Mouse (Mus musculus) layer of hippocampus, postnatal 36 days (tissue): ENCODE measurements at regions not wholly inside any gene's neighbourhood (a gene's known extent, or its start where the extent isn't known, plus 50 kb on each side); places are given as distances from the start of the nearest gene placed in this dataset.

ENCODE experiments used
- DNase-seq, 2 experiments: peaks; one replicate each; pipeline ENCODE4 v3.0.0; 2022

DNA sequence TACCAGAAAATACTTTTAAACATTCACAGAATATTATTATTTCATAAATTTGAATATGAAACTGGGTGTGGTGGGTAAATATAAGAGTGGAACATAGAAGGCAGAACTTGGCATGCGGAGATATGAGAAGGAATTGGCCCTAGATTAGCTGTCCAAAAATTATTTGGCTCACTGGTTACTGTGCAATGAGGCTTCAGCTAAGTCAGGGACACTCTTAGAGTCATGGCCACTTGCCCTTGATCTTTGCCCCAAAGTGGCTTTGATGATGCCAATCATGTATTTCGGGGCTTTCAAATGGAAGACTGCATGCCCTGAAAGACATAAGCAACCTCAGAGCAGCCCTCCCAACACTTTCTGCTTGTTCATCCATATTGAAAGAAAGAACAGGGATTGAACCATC is 76.9 kb downstream of the Pxdc1 start:
- DNase-seq = no peak

DNA sequence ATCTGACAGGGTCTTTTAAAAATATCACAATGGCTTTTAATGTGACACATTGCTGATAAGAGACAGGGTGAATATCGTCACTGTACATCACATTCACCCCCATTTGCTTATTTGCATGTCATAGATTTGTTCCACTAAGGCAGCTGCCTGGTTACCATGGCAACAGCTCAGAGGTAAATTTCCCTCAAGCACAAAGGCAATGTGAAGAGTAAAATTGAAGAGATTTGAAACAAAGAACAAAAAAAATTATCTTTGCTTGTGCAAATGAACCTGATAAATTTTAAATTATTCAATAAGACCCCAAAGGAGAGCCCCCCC is 77.3 kb downstream of the Pxdc1 start:
- DNase-seq = peak; percentile 19 to 34

DNA sequence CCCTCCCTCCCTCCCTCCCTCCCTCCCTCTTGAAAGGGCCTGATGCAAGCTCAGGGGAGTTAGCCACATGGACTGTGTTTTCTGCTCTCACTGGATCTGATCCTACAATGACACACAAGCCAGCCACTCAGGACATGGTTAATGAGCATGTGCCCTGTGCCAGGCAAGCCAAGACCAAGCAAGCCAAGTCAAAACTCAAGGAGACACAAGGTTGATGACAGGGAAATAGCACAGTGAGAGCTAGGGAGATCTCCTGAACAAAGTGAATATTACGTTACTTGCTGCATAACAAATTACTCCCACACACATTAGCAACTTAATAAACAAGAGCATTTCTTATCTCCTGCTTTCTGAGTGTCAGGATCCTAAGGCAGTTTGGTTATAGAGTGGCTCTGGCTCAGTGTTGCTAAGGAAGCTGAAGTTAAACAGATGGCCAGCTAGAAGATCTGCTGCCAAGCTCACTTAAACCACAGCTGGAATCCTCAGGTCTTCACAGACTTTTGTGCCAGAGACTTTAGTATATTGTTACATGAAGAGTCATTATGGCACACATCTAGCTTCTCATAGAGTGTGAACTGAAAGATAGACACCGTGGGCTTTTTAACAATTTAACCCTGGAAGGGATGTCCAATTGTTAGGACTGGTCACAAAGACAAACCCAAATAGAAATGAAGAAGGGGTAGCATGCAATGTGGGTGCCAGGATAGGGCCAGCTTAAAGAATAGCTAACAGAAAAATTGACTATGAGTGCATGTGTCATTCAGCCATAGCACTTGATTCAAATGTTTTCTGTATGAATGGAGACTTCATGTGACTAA is 77.9 kb downstream of the Pxdc1 start:
- DNase-seq = peak in 1 of 2 experiments; percentile 1

DNA sequence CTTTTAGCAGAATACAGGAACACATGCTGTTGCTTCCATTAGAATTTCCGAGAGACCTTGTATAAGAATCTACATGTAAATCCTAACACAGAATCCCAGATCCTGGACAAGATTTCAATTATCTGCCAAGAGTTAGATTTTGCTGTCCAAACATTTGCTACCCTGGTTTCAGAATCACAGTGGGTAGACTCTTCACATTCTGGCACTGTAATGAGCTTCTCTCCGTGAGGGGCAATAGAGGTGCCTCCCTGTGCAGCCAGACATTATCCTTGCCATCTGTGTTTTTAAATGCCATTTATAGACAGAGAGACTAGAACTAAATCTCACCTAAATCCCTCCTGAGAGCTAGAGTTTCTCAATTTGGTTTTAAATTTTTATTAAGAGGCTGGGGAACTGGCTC is 84.0 kb downstream of the Pxdc1 start:
- no peak for DNase-seq

DNA sequence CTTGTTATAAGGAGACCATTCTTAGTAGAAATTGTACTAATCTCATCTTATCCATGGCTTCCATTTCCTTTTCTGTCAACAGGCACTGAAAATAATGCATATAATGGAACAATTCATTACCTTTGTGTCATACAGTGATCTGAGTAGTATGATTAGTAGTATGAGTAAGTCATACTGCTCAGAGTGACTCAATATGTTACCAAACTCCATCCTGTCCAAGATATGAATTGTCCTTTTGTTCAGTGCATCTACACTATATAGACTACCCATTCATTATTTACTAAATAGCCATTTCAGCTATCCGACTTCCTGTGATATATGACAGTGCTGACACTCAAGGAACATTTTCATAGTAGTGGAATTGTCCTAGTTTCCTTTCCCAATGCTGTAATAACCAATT is 86.6 kb downstream of the Pxdc1 start:
- DNase-seq = no peak

DNA sequence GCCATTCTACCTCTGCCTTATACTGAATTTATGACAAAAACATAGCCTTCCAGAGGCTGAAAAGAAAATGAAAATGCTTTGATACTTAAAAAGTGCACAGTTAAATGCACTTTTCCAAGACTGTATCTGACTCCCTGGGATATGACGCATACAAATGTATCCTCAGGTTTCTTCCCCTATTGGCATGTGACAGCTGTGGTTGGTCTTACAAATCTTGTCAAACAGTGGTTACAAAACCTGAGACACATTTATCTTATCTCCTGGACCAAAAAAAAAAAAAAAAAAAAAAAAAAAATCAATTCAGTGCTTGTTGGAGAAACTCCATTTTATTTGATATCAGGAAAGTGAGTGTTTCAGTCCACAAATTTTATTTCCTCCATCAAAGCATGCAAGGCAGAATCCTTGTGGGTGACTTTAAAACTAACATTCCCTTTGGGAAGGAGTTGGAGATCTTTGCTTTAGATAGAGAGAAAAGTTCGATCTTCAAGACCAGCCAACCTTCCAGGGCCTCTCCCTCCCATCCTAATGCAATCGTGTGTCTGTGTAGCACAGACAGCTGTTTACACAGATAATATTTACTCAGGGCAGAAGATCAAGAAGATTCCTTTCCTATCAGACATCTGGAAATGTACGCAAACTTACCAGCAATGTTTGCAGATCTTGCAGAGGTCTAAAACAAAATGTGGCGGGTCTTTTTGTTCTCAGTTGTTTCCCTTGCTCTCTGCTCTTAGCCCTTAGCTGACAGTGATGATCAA is 103.0 kb downstream of the Pxdc1 start:
- DNase-seq = no peak

DNA sequence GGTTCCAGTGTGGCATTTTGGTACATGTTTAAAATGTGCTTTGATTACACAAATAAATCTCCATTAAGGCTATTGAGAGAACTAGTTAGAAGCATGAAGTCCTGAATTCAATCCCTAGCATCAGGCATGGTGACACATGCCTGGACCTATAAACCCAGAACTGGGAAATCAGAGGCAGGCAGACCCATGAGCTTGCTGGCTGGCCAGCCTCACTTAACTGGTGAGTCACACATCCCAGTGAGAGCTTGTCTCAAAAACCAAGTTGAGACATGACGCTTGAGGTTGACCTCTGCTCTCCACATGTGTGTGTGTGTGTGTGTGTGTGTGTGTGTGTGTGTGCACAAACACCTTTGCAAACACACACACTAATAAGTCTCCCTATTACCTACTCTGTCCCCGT is 112.6 kb downstream of the Pxdc1 start:
- DNase-seq = no peak

DNA sequence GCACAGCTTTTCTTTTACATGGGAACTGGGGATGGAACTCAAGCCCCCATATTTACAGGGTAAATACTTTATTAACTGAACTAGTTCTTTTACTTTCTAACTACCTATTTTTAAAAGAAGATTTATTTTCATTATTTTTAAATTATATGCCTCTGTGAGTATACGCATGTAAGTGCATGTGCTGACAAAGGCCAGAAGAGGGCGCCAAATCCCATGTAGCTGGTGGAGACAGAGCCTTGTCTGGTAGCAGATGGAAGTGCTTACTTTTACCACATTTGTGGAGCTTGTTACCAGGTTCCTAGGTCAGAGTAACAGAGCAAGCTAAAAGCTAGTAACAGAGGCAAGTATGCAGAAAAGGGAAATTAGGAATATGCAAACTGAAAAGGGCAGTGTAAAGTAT is 119.4 kb downstream of the Pxdc1 start:
- DNase-seq = no peak

DNA sequence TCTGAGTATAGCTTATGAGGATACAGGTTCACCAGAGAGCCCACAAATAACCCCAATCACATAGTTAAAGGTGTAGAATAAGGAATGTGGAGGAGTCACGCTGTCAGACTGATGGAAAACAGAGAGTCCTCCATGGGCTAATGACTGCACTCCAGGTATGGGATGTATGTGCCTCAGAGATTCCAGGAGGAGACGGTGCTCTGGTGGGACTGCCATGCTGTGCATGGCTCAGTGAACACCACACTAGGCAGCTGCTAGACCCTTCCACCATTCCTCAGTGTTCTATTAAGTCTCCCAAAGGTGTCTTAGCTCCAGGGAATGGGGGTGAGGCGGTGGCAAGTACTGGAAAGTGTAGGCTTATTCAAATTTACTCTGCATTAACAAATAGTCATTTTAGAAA is 142.0 kb downstream of the Pxdc1 start:
- DNase-seq = no peak

DNA sequence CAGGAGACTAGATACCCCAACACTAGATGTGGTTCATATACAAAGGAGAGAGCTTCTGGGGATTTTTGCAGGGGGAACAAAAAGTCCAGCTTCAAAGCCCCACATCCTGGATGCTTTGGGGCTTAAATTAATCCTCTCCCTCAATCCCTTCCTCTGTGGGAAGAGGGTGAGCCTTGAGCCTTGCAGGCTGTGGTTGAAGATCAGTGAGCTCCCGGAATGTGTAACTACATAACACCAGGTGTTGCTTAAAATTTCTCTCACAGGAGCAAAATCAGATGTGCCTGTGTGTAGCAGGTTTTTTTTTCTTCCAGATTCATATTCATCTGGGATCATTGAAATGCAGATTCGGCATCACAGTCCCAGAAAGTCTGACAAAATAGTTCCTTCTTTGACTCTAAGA is 146.1 kb downstream of the Pxdc1 start:
- DNase-seq = no peak

DNA sequence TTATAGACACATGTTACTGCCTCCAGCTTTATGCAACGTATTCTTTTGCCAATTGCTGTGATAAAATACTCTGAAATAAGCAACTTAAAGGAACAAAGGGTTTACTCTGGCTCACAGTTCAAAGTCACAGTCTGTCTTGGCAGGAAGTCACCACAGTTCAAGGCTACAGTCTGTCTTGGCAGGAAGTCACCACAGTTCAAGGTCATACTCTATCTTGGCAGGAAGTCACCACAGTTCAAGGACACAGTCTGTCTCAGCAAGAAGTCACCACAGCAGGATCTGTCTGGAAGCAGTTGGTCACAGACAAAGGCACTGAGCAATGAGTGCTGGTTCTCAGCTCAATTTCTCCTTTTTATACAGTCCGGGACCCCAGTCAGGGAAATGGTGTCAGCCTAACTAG is 147.4 kb downstream of the Pxdc1 start:
- DNase-seq = no peak

DNA sequence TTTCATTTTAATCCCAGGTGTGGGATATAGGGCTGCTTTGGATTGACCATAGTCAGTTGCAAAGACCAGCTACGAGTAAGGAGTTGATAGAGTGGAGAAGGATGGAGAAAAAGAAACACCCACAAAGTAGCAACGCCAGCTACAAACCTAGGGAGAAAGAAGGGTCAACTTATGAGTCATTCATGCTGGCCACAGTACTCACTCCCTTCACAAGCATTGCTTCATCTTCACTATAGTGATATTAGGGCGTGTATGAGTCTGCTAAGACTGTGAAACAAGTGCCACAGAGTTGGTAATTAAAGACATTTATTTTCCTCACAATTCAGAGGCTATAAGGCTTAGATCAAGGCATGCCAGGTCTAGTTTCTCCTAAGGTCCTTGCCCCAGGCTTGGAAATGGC is 148.4 kb downstream of the Pxdc1 start:
- no peak for DNase-seq

DNA sequence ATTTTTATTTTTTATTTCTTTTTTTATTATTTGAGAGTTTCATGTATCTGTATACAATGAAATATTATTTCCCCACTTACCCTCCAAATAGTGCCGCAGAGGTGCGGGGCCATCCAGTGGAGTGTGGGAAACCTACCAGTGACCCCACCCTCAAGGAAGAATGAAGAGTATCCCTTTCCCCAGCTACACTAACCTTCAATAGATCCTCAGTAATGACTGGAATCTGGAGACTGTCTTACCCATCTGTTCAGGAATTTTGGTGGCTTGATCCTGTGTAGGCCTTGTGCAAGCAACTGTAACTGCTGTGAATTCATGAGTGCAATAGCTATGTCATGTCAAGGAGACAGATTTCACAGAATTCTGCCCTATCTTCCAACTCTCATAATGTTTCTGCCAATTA is 153.9 kb upstream of the Slc22a23 start:
- DNase-seq = no peak

DNA sequence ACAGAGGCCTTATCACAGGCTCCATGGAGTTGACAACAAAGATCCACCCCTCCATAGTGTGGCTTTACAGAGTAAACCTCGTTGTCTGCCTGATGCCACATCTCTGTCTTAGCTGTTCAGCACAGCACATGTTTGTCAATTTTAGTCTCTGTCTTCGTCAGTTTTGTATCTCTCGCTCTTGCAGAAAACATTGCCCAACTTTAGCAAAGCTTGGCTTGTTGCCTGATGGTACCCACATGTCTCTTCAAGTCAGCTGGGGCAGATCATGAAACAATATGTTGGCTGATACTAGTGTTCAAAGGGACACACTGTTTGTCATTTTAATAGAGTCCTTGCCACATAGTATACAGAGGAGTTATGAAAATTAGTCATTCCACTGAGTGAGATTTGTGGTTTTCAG is 152.7 kb upstream of the Slc22a23 start:
- DNase-seq = peak in 1 of 2 experiments; percentile 5

DNA sequence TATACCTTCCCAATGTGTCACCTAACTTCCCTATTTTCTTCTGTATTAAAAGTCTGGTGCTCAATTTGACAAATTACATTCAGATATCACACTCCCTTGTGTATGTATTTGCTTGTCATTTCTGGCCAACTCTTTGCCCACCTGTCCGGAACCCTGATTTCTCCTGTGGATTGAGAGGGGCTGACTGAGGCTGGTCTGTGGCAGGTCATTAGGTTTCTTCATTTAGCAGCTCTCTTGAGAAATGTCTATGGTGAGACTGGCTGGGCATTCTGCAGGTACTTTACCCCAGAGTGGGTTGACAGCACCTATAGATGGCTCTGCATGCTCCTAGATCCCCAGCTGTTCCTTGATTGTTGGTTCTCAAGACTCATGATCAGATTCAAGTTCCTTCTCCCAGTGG is 139.8 kb upstream of the Slc22a23 start:
- DNase-seq = no peak

DNA sequence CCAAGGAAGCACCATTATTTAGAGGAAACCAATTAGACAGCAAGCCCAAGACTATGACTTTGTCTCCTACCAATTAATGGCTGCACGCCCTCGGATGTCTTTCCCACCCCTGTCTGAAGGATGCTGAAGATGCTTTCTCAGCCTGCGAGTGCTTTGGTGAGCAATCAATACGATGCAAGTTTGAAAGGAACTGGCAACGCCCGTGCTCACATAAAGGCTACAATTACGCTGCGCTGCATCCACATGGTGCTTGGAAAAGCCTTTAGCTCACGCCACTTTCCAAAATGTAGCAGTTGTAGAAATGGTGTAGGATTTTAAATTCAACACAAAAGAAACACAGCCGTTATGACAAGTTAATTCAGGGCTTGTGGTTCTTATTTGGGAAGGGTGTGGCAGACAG is 136.5 kb upstream of the Slc22a23 start:
- DNase-seq = no peak

DNA sequence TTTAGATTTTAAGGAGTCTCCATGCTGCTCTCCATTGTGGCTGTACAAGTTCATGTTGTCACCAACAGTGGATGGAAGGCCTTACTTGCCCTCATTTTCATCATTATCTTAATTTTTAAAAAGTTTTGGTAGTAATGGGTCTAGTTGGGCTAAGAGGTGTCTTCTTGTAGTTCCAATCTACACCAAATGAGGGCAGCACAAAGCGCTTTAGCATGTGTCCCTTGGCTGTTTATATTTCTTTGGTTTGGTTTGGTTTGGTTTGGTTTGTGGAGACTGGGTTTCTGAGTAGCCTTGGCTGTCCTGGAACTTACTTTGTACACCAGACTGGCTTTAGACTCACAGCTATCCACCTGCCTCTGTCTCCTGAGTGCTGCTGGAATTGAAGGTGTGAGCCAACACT is 125.4 kb upstream of the Slc22a23 start:
- no peak for DNase-seq

DNA sequence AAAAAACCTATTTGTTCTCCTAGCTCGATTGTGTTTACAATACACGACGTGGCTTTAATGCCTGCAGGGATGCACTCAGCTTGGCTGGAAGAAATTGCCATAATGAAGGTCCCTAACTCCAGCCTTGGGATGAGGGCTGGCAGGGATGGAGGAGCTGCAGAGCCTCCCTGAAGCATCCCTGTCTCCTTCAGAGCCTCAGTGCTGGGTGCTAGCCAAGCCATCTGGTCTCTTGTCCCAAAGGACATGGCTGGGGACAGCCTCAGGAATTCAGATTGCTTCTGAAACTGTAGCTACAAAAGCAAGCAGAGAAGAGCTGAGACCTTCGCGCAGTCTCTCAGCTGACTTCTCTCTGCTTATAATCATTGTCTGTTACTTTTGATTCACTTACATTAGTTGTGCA is 124.6 kb upstream of the Slc22a23 start:
- peak in 1 of 2 experiments; percentile 20 for DNase-seq

DNA sequence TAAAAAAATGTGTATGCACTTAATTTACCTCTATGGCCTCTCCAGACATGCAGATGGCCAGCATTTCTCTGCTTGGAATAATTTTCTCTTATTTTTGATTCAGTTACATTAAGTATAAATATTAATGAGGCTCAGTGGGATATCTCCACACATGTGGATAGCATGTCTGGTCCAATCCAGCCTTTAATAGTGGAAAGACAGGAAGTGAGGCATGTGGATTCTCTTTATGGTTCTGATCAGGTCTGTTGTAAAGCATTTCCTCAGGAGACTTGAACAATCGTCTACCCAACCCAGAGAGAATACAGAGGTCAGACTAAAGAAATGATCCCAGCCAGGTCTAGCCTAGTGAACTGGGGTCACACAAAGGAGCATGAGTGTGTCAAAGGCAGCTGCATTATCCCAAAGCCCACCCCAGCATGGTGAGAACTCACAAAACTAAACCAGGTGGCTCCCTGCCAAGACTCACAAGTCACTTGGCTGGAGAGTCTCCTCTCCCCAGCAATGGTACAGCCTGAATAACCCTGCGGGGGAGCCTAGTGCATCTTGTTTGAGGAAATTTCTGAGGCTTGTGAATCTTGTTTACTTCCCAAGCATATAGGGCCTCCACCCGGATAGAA is 123.3 kb upstream of the Slc22a23 start:
- DNase-seq = no peak

DNA sequence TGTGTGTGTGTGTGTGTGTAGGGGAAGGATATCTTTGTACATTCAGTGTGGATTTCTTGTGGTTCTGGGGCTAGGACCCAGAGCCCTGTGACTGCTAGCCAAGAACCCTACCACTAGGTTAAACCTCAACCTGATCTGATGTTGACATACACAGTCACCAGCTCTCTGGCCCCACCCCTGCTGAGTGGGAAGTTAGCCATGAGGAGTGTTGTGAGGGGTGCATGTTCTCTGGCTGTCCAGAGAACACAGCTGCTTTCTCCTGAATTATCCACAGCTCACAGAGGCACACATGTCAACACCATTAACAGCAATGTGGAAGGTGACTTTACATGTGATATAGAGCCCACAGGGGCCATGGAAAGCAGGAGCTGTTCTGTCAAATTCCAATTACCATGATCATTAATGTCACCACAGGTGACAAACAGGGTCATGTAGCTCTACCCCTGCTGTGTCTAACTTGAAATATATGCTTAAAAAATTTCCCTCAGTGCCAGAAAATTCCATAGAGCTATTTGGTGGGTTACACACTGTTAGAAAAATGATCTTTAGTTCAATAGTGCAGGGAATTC is 121.0 kb upstream of the Slc22a23 start:
- no peak for DNase-seq

DNA sequence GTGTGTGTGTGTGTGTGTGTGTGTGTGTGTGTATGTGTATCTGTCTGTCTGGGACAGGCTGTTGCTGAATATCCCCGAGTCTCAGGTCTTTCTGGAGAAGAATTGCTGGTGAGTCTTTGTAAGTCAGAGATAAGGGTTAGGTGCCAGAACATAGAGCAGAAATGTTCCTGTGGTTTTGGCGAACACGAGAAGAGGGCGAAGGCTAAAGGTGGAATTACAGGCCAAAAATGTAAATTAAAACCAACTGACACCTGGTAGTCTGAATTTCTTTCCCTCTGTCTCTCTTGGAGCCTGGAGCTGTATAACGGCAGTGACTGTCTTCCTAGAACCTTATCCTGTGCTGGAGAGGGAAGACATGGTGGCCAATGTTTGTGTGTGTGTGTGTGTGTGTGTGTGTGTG is 120.5 kb upstream of the Slc22a23 start:
- DNase-seq = no peak

DNA sequence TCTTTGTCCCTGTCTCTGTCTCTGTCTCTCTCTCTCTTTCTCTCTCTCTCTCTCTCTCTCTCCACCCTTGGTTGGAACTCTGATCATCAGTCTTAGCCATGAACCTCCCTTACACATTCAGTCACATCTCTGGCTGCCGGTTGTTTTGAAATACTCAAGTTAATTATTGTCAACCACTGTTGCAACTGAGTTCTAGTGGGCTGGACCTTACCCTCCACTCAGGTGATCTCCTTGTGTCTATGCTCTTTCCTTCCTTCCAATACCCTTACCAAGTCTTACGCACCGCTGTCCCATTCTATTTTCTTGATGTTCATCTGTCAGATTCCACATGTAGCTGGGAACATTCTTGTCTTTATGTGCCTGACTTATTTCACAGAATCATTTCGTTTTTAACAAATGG is 119.2 kb upstream of the Slc22a23 start:
- DNase-seq = no peak

DNA sequence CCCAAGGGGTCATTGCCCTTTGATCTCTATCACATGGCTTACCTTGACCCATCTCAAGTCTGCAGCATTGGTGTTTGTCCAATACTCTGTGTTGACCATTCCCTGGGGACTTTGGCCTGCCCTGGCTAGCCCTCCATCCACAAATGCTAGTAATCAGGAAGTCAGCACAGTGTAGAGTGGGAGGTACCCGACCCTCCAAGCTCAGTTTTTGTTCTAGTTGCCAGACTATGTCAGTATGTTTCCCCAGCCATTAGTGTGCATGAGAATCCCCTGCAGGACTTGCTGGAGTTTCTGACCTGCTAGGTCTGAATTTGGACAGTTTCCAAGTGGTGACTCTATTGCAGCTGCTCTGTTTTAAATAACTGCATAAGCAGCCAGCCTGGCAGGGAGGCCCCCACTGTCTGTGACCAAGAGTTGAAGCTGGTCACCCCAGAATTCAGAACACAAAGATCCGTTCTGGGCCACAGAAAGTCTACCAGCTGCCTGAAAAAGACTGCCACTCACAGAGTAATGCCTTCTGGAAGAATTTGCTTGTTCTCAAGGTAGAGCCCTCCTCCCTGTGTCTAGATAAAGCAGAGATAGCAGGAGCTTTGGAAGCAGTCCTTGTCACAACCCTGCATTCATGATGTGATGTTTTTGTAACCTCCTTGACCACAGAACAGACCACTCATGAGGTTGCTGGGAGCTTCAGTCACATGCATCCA is 118.0 kb upstream of the Slc22a23 start:
- no peak for DNase-seq
